Mouse (Mus musculus) neural tube, embryonic 13.5 days (tissue): Measurements from ENCODE around the gene Adam12. TPM values are rescaled to one million over a fixed set of nuclear protein-coding genes. Genes with fewer than 3 reads are reported as not detected.

ENCODE experiments used
- ATAC-seq: fragments of 200-750 bp; cut with Nextera tagmentation; 2 replicates; pipeline ENCODE4 v1.8.0; 2017; ENCODE audit warnings: low read depth, mild to moderate bottlenecking, moderate TSS enrichment, moderate library complexity
- H3K27ac ChIP-seq: fragments of 300-500 bp; sonication (generic); replicated peaks from 2 replicates; pipeline ENCODE4 v1.5.1; 2015; ENCODE audit warnings: moderate library complexity, mild to moderate bottlenecking, inconsistent platforms
- H3K27me3 ChIP-seq: fragments of 300-500 bp; sonication (generic); 2 replicates; pipeline ENCODE4 v1.6.1; 2015; ENCODE audit warnings: mild to moderate bottlenecking, inconsistent platforms
- H3K36me3 ChIP-seq: fragments of 300-500 bp; sonication (generic); 2 replicates; pipeline ENCODE4 v1.6.1; 2015; ENCODE audit warnings: mild to moderate bottlenecking, inconsistent platforms
- H3K4me1 ChIP-seq: fragments of 300-500 bp; sonication (generic); replicated peaks from 2 replicates; pipeline ENCODE4 v1.6.1; 2015; ENCODE audit warnings: inconsistent platforms
- H3K4me2 ChIP-seq: fragments of 300-500 bp; sonication (generic); 2 replicates; pipeline ENCODE4 v1.6.1; 2015; ENCODE audit warnings: inconsistent platforms, mild to moderate bottlenecking, moderate library complexity
- H3K4me3 ChIP-seq: fragments of 300-500 bp; sonication (generic); 2 replicates; pipeline ENCODE4 v1.5.1; 2015; ENCODE audit warnings: mild to moderate bottlenecking, inconsistent platforms
- H3K9ac ChIP-seq: fragments of 300-500 bp; sonication (generic); 2 replicates; pipeline ENCODE4 v1.6.1; 2015; ENCODE audit warnings: moderate library complexity, mild to moderate bottlenecking, inconsistent platforms
- H3K9me3 ChIP-seq: fragments of 300-500 bp; sonication (generic); 2 replicates; pipeline ENCODE4 v1.6.1; 2016; ENCODE audit warnings: inconsistent platforms
- WGBS: fragments of 180-500 bp; shearing (Covaris S2); methylation state at CpG from one replicate; pipeline ENCODE4 v1.1.7; 2015; 5-methylcytosine and 5-hydroxymethylcytosine counted together
- microRNA-seq: library from miRNA; unstranded; fragments of <30 nt; microRNA quantifications from one replicate; pipeline ENCODE4, GENCODE M21; 2016
- polyA plus RNA-seq: library from polyadenylated mRNA; unstranded; fragments of >200 nt; fragmentation: Nextera tagmentation; extraction: Ambion mirVana; gene quantifications from 2 replicates; pipeline ENCODE4 v1.2.1, GENCODE M21; 2015

The Adam12 gene
- polyA plus RNA-seq, 1 experiment from 2014 or later, result 2.4 TPM

GRCm38 (mm10) chr7:133839546-133839945, 392.4 kb downstream of the Adam12 start:
- no peak overlapping the region for H3K9ac ChIP-seq
- no peak overlapping the region for H3K4me3 ChIP-seq
- H3K36me3 ChIP-seq, result no peaks in the 10 kb centered on the region
- H3K4me2 ChIP-seq, result no peak overlapping the region
- ATAC-seq, result no peak
- H3K27me3 ChIP-seq, result no peaks in the 10 kb centered on the region
- WGBS, result 83% methylated on average over 4 of the region's 4 CpGs
- no peaks in the 10 kb centered on the region for H3K4me1 ChIP-seq
- no peaks in the 10 kb centered on the region for H3K9me3 ChIP-seq
- no peak overlapping the region for H3K27ac ChIP-seq

Small RNA genes lying within 50 kb of the gene (microRNA-seq; reads per million reads assigned to microRNA genes)
- gene Gm23631, result not detected

Other genes starting within 250 kb of the Adam12 start
- gene D7Ertd443e, start 153.5 kb upstream of the Adam12 start, polyA plus RNA-seq, result 0.19 and 0.20 TPM in 2 replicates